Mouse (Mus musculus): ENCODE results near the gene Adk. TPM values are rescaled to one million over a fixed set of nuclear protein-coding genes. Genes with fewer than 3 reads are reported as not detected.

Gene Adk
- polyA plus RNA-seq, 1 experiment: 18.5 TPM

GRCm38 (mm10) chr14:21174804-21175203, 122.4 kb downstream of the Adk start:
- Histone ChIP-seq H3K4me1 (replicated peaks; ENCODE audit: control insufficient read depth, insufficient read depth, low read length) (no peaks in the 10 kb centered on the region), H3K27ac (ENCODE audit: control insufficient read depth, insufficient read depth, low read length) (no peak overlapping the region), H3K27me3 (ENCODE audit: control insufficient read depth, insufficient read depth, low read length) (no peaks in the 10 kb centered on the region), H3K4me3 (ENCODE audit: control insufficient read depth, insufficient read depth, low read length) (no peak overlapping the region), H3K36me3 (ENCODE audit: control insufficient read depth, insufficient read depth, low read length) (no peaks in the 10 kb centered on the region)
- TF ChIP-seq CTCF (IDR thresholded peaks at IDR 0.05; ENCODE audit: borderline replicate concordance, control insufficient read depth, extremely low read depth, insufficient read depth, low read length, poor library complexity) (no peak), POLR2A (IDR thresholded peaks at IDR 0.05; ENCODE audit: control insufficient read depth, extremely low read depth, insufficient read depth, low read length, poor library complexity) (no peak)
- WGBS: 97% methylated on average over 2 of the region's 2 CpGs
- DNase-seq: no peak

GRCm38 (mm10) chr14:21177781-21178180, 125.4 kb downstream of the Adk start:
- Histone ChIP-seq H3K27ac (ENCODE audit: control insufficient read depth, insufficient read depth, low read length) (no peak overlapping the region), H3K27me3 (ENCODE audit: control insufficient read depth, insufficient read depth, low read length) (no peaks in the 10 kb centered on the region), H3K4me1 (replicated peaks; ENCODE audit: control insufficient read depth, insufficient read depth, low read length) (no peaks in the 10 kb centered on the region), H3K4me3 (ENCODE audit: control insufficient read depth, insufficient read depth, low read length) (no peak overlapping the region), H3K36me3 (ENCODE audit: control insufficient read depth, insufficient read depth, low read length) (no peaks in the 10 kb centered on the region)
- DNase-seq: no peak
- no peak for TF ChIP-seq CTCF (IDR thresholded peaks at IDR 0.05; ENCODE audit: borderline replicate concordance, control insufficient read depth, extremely low read depth, insufficient read depth, low read length, poor library complexity)
- TF ChIP-seq POLR2A (IDR thresholded peaks at IDR 0.05; ENCODE audit: control insufficient read depth, extremely low read depth, insufficient read depth, low read length, poor library complexity): no peak
- WGBS: 94% methylated on average over 2 of the region's 2 CpGs

DNA sequence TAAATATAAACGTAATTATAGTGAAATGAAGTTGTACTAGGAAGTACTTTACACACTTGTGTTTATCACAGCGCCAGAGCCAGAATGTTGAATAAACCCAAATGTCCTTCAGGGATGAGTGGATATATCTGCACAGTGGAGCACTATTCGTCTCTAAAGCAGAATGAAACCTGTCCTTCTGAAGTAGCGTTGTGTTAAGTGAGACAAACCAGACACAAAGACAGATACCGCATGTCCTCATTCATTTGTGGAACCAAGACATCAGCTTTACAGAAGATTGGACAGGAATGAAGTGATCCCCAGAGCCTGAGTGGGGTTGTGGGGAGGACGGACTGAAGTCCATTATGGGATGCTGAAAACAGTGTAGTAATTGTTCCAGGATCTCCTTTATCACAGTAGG, 126.0 kb downstream of the Adk start:
- Histone ChIP-seq H3K27ac (ENCODE audit: control insufficient read depth, insufficient read depth, low read length) (no peak overlapping the region), H3K4me1 (replicated peaks; ENCODE audit: control insufficient read depth, insufficient read depth, low read length) (no peaks in the 10 kb centered on the region), H3K27me3 (ENCODE audit: control insufficient read depth, insufficient read depth, low read length) (no peaks in the 10 kb centered on the region), H3K4me3 (ENCODE audit: control insufficient read depth, insufficient read depth, low read length) (no peak overlapping the region), H3K36me3 (ENCODE audit: control insufficient read depth, insufficient read depth, low read length) (no peaks in the 10 kb centered on the region)
- no peak for DNase-seq
- 94% methylated on average over 6 of the region's 6 CpGs for WGBS
- no peak for TF ChIP-seq POLR2A (IDR thresholded peaks at IDR 0.05; ENCODE audit: control insufficient read depth, extremely low read depth, insufficient read depth, low read length, poor library complexity)
- TF ChIP-seq CTCF (IDR thresholded peaks at IDR 0.05; ENCODE audit: borderline replicate concordance, control insufficient read depth, extremely low read depth, insufficient read depth, low read length, poor library complexity): no peak

DNA sequence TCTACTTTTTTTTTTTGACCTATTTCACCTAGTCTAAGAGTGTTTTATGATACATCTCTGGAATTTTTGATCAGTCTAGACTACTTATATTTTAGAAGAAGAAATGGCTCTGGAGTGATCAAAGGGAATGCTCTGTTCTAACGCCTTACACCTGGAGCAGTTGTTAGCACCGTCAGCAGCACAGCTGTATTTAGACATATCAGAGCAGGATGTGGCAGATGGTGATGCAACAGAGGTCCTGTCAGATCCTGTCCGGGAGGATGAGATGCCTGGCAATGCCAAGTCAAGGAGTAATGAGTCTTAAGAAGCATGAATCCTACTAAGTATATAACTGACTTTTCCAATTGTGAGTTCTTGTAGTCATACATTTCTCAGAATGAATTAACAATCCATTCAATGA, 128.7 kb downstream of the Adk start:
- no peaks in the 10 kb centered on the region for H3K36me3 ChIP-seq (ENCODE audit: control insufficient read depth, insufficient read depth, low read length)
- TF ChIP-seq POLR2A (IDR thresholded peaks at IDR 0.05; ENCODE audit: control insufficient read depth, extremely low read depth, insufficient read depth, low read length, poor library complexity) (no peak), CTCF (IDR thresholded peaks at IDR 0.05; ENCODE audit: borderline replicate concordance, control insufficient read depth, extremely low read depth, insufficient read depth, low read length, poor library complexity) (no peak)

DNA sequence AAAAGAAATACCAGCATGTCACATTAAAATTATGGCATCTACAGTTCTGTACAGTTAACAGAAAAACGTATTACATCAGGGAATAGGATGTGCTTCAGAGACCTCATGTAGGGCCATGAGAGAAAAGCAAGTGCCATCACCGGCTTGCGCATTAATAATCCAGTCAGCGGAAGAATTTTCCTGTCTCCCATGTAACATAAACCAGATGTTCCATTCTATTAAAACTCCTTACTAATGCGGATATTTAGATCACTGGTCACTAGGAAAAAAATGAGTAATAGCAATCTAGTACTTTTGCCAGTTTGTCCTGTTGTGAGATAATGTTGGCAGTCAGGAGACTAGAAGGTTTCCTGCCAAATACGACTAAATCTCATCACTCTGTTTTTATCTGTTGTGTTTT, 139.6 kb downstream of the Adk start:
- H3K4me1 ChIP-seq (replicated peaks; ENCODE audit: control insufficient read depth, insufficient read depth, low read length): peaks cover 5% of the 10 kb centered on the region
- whole genome bisulfite sequencing: 87% methylated on average over 6 of the region's 6 CpGs

More for the DNA sequence above, 128.7 kb downstream of the Adk start:
- Histone ChIP-seq H3K27ac (ENCODE audit: control insufficient read depth, insufficient read depth, low read length) (no peak overlapping the region), H3K4me3 (ENCODE audit: control insufficient read depth, insufficient read depth, low read length) (no peak overlapping the region), H3K4me1 (replicated peaks; ENCODE audit: control insufficient read depth, insufficient read depth, low read length) (no peaks in the 10 kb centered on the region), H3K27me3 (ENCODE audit: control insufficient read depth, insufficient read depth, low read length) (no peaks in the 10 kb centered on the region)
- WGBS: 8% methylated on average over 3 of the region's 3 CpGs
- peak; percentile 8 for DNase-seq

DNA sequence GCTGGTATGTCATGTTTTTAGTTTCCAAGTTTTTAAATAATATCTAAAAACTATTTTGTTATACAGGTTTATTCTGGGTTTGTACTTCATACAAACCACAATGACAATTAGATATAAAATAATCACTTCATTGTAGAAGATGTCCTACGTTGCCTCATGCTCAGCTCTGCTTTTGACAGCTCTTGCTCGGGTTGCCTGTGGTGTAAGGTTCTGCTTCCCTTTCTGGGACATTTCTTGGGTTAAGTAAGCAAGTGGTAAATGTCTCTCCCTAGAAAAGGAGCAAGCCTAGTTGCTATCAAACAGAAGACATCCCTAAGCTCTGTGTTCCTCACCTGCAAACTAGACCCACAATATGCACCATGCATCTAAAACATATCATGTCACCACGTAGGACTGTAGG, 140.4 kb downstream of the Adk start:
- no peak for DNase-seq
- no peak overlapping the region for H3K27ac ChIP-seq (ENCODE audit: control insufficient read depth, insufficient read depth, low read length)
- no peaks in the 10 kb centered on the region for H3K36me3 ChIP-seq (ENCODE audit: control insufficient read depth, insufficient read depth, low read length)
- no peaks in the 10 kb centered on the region for H3K27me3 ChIP-seq (ENCODE audit: control insufficient read depth, insufficient read depth, low read length)
- whole genome bisulfite sequencing: 94% methylated on average over 3 of the region's 3 CpGs
- TF ChIP-seq POLR2A (IDR thresholded peaks at IDR 0.05; ENCODE audit: control insufficient read depth, extremely low read depth, insufficient read depth, low read length, poor library complexity) (no peak), CTCF (IDR thresholded peaks at IDR 0.05; ENCODE audit: borderline replicate concordance, control insufficient read depth, extremely low read depth, insufficient read depth, low read length, poor library complexity) (no peak)
- H3K4me3 ChIP-seq (ENCODE audit: control insufficient read depth, insufficient read depth, low read length): no peak overlapping the region
- H3K4me1 ChIP-seq (replicated peaks; ENCODE audit: control insufficient read depth, insufficient read depth, low read length): peaks cover 5% of the 10 kb centered on the region

More for the DNA sequence above, 139.6 kb downstream of the Adk start:
- Histone ChIP-seq H3K27ac (ENCODE audit: control insufficient read depth, insufficient read depth, low read length) (no peak overlapping the region), H3K36me3 (ENCODE audit: control insufficient read depth, insufficient read depth, low read length) (no peaks in the 10 kb centered on the region), H3K4me3 (ENCODE audit: control insufficient read depth, insufficient read depth, low read length) (no peak overlapping the region), H3K27me3 (ENCODE audit: control insufficient read depth, insufficient read depth, low read length) (no peaks in the 10 kb centered on the region)
- DNase-seq: no peak
- TF ChIP-seq POLR2A (IDR thresholded peaks at IDR 0.05; ENCODE audit: control insufficient read depth, extremely low read depth, insufficient read depth, low read length, poor library complexity) (no peak), CTCF (IDR thresholded peaks at IDR 0.05; ENCODE audit: borderline replicate concordance, control insufficient read depth, extremely low read depth, insufficient read depth, low read length, poor library complexity) (no peak)

- no peak for DNase-seq
- no peak overlapping the region for H3K4me3 ChIP-seq (ENCODE audit: control insufficient read depth, insufficient read depth, low read length)
Measured at GRCm38 (mm10) chr14:21194336-21194735, 142.0 kb downstream of the Adk start.

More at GRCm38 (mm10) chr14:21194336-21194735, 142.0 kb downstream of the Adk start:
- no peaks in the 10 kb centered on the region for H3K27me3 ChIP-seq (ENCODE audit: control insufficient read depth, insufficient read depth, low read length)
- peaks cover 5% of the 10 kb centered on the region for H3K4me1 ChIP-seq (replicated peaks; ENCODE audit: control insufficient read depth, insufficient read depth, low read length)
- H3K36me3 ChIP-seq (ENCODE audit: control insufficient read depth, insufficient read depth, low read length): no peaks in the 10 kb centered on the region
- TF ChIP-seq CTCF (IDR thresholded peaks at IDR 0.05; ENCODE audit: borderline replicate concordance, control insufficient read depth, extremely low read depth, insufficient read depth, low read length, poor library complexity): no peak
- no peak for TF ChIP-seq POLR2A (IDR thresholded peaks at IDR 0.05; ENCODE audit: control insufficient read depth, extremely low read depth, insufficient read depth, low read length, poor library complexity)
- 10% methylated on average over 6 of the region's 6 CpGs for WGBS
- H3K27ac ChIP-seq (ENCODE audit: control insufficient read depth, insufficient read depth, low read length): no peak overlapping the region

All from thymus, adult 2 months (tissue).